Mouse (Mus musculus) Muller cell, postnatal 12 days (primary cell): ENCODE results near the gene Erc2.

Source experiments
- DNase-seq: peaks from one replicate; pipeline ENCODE4 v3.0.0-alpha.2; 2015; ENCODE audit errors: inconsistent ontology term

Erc2 gene

GRCm38 (mm10) chr14:28061649-28062375, 439.6 kb downstream of the Erc2 start:
- no peak for DNase-seq

- DNase-seq, result no peak
Observed at GRCm38 (mm10) chr14:28068021-28068420, 445.8 kb downstream of the Erc2 start.

DNA sequence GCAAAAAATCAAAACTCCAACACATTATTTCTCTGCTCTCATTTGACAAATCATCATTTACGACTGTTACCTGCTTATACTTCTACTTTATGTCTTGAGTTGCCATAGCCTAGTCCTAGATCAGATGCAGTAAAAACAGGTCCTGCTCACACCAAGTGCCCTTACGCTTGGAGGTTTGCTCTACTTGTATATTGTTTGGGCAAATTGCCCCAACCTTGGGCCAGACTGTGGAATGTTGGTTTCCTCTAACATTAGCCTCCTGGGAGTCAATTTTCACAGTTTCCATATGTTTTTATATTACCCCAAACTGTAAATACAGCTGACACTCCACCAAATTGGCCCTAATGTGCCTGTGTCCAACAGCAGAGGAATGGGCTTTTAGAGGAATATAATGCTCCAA, 447.6 kb downstream of the Erc2 start:
- no peak for DNase-seq

DNA sequence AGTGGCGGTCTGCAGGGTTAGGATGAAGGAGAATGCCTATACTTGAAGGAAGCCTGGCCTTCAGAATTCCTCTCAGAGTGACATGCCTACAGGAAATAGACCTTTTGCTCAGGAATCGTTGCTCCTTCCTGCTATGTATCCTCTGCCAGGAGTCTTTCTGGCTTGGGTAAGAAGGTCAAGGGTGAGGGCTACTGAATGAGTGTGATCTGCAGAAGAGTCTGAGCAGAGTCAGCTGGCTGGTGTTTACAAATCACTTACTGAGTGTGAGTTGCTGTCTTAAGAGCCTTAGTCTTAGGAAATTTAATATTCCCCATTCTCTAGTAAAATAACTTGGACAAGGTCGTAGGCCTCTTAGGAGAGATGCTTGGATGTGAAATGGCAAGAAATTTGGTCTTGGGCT, 450.3 kb downstream of the Erc2 start:
- DNase-seq, result no peak

DNA sequence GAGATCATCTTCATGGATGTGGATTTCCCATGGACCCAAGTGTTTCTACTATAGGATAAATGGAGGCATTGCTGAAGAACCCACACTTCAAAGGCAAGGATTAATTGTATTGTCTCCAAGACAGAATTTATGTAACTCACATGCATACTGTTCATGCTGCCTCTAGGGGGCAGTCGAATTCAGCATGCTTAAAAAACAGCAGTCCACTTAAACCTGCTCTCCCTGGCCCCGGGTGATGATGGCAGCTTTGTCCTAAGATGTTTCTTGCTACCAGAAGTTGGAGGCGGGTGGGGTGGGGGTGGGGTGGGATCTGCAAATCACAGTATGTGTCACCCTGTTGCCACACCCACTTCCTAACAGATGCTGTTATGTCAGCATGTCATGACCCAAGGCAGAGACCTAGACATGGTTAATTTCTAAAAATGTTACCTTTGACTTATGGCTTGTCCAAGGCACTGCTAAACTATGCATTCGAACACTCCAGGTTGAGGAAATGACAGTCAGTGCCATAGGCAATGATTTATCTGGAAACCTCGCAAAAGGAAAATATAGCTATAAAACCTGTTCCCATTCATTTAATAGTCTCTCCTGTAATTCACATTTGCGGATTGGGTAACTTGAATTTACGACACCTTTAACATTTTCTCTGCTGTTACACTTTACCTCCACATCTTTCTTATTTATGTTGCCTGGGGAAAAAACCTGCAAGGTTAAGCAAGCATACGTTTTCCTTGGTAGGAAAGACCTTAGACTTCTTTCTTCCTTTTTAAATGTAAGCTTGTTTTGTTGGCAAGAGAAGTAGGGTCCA, 467.6 kb downstream of the Erc2 start:
- DNase-seq, result peak; percentile 8

DNA sequence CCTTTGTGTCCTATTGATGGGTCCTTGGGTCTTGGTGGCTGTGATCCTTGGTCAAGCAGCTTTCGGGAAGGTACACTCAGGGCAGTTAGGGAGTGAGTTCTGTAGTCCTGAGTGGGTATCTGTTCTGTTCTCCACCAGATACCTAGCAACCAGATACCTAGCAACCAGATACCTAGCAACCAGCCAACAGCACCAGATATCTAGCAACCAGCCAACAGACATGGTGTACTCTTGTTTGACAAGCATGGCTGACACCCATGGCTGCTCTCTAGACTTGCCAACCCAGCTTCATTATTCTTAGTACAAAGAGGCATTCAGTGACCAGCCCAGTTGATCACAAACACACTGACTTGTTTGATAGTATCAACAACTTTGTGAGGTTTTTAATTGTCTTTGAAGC, 469.1 kb downstream of the Erc2 start:
- no peak for DNase-seq

DNA sequence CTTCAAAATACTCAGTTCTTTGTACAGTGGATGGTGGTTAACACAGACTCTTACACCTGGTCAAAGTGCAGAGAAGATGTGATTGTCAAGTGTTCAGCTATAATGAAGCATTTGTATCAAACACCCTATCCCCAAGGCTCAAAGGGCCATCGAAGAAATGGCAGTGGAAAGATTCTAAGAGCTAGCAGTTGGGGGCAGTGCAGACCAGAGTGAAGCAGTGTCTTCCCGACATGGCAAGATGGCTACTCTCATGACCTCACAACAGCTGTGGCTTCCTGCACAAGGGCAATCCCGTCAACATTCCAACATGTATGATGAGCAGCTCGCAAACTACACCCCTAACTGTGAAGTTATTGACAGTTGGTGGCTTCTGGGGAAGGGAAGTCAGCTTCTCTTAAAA, 471.0 kb downstream of the Erc2 start:
- peak; percentile 15 for DNase-seq

DNA sequence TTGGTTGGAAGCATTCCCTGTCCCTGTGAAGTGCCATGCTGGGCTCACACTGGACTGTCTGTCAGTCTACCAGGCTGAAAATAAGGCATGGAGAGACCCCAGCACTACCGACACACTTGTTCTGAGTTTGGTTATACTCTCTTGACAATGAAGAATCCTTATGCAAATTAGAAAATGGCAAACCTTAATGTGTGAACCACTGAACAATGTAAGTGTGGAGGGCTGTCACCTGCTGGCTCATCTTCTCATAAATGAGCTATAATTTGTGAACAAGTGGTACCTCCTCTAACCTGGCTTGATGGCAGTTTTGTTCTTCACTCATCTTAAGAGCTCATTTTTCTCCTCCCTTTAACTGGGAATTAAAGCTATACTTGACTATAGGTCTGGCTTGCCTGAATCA, 471.7 kb downstream of the Erc2 start:
- DNase-seq, result no peak

- no peak for DNase-seq
Observed at GRCm38 (mm10) chr14:28099084-28099483, 476.9 kb downstream of the Erc2 start.

- peak; percentile 65 for DNase-seq
Observed at GRCm38 (mm10) chr14:28113121-28113520, 490.9 kb downstream of the Erc2 start.

DNA sequence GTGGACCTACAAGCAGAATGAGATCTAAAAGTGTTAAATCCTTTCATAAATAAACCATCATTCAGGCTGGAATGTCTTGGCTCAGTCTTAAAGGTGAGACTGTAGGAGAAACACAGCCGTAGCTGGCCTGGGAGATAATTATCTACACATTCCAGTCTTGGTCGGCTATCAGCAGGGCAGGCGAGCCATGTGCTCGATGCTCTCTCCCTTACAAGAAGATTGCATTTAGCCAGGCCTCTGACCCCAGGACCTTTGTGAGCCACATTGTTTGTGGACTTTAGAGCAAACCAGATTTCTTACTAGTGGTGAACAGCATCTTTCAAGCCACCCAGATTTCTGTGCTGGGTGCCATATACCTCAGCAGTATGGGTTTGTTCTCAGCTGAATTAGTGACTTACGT, 498.6 kb downstream of the Erc2 start:
- DNase-seq, result no peak

- no peak for DNase-seq
Observed at GRCm38 (mm10) chr14:28126842-28127241, 504.6 kb downstream of the Erc2 start.

DNA sequence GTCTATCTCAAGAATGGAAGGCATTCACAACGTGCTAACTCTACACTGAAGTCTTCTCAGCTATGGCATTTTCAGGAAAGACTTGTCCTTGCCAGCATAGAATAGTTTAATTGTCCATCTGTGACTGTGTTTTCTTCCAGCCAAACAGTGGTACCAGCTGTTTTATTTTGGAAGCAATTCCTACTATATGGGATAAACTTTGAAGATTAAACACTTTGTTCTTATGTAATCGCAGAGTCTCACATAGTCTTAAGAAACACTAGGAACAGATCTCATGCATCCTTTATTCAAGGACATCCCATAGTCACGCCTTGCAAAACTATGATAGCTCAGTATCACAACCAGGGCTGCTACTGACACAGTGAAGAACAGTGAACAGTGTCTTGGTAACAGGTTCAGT, 506.8 kb downstream of the Erc2 start:
- DNase-seq, result no peak

DNA sequence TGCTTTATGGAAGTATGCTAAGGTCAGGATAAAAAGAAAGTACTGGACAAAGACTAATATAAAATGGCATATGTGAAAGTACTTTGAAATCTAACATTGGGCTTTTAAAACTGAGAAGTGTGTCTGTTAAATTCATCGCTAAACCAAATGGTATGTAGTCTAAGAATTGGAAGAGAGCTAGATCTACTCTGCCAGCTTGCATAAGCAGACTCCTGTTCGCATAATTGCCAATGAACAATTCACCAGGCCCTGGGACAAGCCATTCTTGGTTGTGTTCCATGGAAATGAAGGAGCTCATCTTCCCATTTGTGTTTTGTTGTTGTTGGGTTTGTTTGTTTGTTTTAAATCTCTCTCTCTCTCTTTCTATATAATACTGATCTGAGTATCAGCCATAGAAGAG, 521.8 kb downstream of the Erc2 start:
- peak; percentile 12 for DNase-seq

DNA sequence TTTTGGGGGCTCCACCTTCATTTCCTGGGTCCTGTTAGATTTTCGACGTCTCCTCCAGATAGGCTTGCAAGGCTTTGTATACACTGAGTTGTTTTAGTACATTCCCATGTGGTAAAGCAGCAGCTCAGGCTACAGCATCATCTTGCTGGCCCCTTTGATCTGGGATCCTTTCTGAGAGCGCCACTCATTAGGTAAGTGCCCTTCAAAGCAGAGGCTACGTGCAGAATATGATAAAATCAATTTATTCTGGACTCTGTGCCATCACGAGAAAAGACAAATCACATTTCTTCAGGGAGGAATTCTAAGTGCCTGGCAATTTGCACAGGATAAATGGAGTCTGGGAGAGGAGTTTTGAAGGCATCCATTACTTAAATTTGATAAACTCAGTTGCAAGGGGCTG, 525.0 kb downstream of the Erc2 start:
- no peak for DNase-seq

DNA sequence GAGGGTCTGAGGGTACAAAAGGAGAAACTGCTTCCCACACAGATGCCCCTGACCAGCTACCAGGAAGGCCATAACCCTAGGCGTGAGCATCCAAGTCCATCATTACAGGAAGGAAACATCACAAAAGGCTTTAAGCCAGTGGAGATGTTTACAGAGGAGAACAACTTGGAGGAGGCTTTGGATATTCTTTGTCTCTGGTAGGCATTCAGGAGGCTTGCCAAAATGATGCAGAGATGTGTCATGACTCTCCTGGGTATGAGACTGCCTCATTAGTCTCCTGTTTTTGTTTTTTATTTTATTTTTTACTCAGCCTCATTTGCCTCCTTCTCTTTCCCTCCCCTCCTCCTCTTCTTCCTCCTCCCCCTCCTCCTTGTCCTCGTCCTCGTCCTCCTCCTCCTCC, 528.7 kb downstream of the Erc2 start:
- no peak for DNase-seq

DNA sequence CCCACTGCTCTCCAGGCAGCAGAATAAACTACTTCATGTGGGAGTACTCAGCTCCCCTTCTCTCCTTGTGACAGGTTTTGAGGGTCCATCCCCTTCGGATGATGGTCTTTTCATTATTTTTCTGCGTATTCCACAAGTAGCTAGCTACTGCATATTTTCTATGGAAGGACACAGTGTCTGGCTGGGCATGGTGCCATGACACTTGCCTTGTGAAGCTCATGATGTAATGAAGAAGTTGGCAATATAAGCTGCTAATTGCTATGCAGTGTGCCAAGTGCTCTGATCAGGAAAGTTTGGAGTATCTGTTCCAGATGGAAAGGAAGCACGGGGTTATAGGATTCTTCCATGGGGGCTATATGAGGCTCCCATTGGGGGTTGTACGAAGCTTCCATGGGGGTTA, 533.5 kb downstream of the Erc2 start:
- DNase-seq, result peak; percentile 40

DNA sequence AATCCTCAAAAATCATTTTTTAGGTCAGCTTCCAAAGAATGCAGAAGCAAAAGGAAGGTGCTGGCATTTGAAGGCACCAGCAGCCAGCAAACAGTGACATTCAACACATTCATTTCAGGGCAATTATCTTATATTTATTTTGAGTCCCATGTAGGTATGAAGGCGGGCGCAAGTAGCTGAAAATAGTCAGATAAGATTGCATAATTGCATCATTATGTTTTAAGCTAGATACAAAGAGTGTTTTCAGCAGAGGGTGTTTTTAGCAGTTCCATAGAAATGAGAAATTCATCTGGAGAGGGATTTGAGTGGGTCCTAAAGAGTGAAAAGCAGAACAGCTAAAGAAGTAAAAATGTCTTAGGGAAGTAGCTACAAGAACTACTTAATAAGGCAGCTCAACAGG, 538.6 kb downstream of the Erc2 start:
- DNase-seq, result no peak

DNA sequence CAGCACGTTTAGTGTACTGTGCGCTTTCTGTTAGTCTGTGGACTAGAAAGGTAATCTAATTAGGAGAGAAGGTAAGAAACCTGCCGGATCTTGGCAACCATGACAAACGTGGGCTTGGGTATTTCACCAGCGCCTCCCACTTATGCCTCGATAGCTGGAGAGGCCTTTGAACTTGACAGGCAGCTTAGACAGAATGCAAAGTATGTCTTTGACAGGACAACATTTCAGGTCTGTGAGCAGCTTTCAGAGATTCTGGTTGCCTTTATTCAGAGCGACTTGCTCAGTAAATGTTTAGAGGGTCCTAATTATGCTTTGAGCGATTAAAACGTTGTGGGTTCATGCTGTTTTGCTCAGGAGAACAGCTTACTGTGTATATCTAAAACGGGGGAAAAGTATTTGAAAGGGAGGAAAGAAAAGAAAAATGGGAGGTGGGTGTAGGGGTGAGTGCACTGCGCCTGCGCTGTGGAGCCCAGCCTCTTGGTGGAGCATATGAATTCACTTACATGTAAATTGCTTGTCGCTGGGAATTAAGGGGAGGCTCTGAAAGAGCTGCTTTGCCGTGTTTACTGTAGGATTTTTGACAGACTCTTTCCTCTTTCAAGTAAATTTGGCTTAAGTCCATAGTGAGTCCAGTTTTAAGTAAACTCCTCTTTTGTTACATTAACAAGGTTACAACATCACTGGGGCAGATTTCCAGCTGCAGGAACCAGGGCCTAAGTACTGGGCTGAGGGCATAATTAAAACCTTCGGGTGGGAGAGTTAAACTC, 542.6 kb downstream of the Erc2 start:
- DNase-seq, result peak; percentile 72

- DNase-seq, result no peak
Observed at GRCm38 (mm10) chr14:28165621-28166211, 543.5 kb downstream of the Erc2 start.

GRCm38 (mm10) chr14:28170711-28171110, 548.5 kb downstream of the Erc2 start:
- DNase-seq, result no peak

GRCm38 (mm10) chr14:28171364-28171763, 549.1 kb downstream of the Erc2 start:
- DNase-seq, result no peak
